Mouse (Mus musculus) thymus, adult 2 months (tissue): ENCODE results near the gene Nubp1.

Experiments
- CTCF ChIP-seq: fragments of 200-500 bp; IDR thresholded peaks from 2 replicates; pipeline ENCODE4 v1.5.1; 2012; ENCODE audit warnings: mild to moderate bottlenecking, control low read depth, low read length, moderate library complexity, borderline replicate concordance; ENCODE audit not compliant: control insufficient read depth, poor library complexity, insufficient read depth; ENCODE audit errors: extremely low read depth
- POLR2A ChIP-seq: fragments of 200-500 bp; IDR thresholded peaks from 2 replicates; pipeline ENCODE4 v1.6.1; 2012; ENCODE audit warnings: mild to moderate bottlenecking, low read length, control low read depth, moderate library complexity; ENCODE audit not compliant: control insufficient read depth, poor library complexity, insufficient read depth; ENCODE audit errors: extremely low read depth

- TF ChIP-seq POLR2A, result no peak
- no peak for TF ChIP-seq CTCF
These were observed 21.6 kb downstream of the Nubp1 start for GRCm38 (mm10) chr16:10433344-10433743.
